Mouse (Mus musculus): ENCODE results near the gene Mif4gd.

DNA sequence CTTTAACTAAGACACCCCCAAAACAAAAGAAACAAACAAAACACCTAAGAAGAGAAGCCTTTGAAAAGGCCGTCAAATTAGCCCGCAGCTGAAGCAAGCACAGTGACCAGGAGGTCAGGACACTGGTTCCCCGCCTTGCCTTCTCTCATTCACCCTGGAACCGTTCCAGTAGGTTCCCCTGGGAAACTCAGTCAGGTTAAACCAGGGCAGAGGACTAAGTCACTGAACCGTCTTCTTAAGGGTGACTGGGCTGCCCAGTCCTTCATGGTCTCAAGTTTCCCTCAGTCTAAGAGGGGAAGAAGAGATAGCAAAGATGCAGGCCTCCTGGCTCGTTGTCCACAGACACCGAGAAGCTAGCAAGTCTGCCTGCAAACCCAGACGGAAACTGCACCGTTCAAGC is 13.1 kb upstream of the Mif4gd start:
- TF ChIP-seq CTCF (IDR thresholded peaks at IDR 0.05; ENCODE audit: extremely low read depth, insufficient read length, insufficient replicate concordance, low read depth, low read length) (no peak), POLR2A (IDR thresholded peaks at IDR 0.05; ENCODE audit: low read depth, low read length) (no peak)
